Mouse (Mus musculus) liver, adult 2 months (tissue): Measurements from ENCODE around the gene Tmc8. TPM values are rescaled to one million over a fixed set of nuclear protein-coding genes. Genes with fewer than 3 reads are reported as not detected.
"Not testable (repeated sequence)": the region's sequence is repeated elsewhere in the genome, so short reads cannot be mapped to it uniquely, and the experiment has no call there.

ENCODE experiments used
- DNase-seq: peaks from one replicate; pipeline ENCODE4 v3.0.0-alpha.2; 2011; ENCODE audit warnings: low read depth, low spot score; ENCODE audit errors: extremely low read depth
- H3K27ac ChIP-seq: fragments of 200-500 bp; replicated peaks from 2 replicates; pipeline ENCODE4 v1.5.1; 2012; ENCODE audit warnings: low read depth, mild to moderate bottlenecking, control low read depth, inconsistent platforms, low read length; ENCODE audit not compliant: insufficient read depth
- H3K27me3 ChIP-seq: fragments of 200-500 bp; 2 replicates; pipeline ENCODE4 v1.6.1; 2012; ENCODE audit warnings: mild to moderate bottlenecking, moderate library complexity, low read length, inconsistent platforms; ENCODE audit not compliant: control insufficient read depth, insufficient read depth
- H3K36me3 ChIP-seq: fragments of 200-500 bp; 2 replicates; pipeline ENCODE4 v1.6.1; 2012; ENCODE audit warnings: low read length, inconsistent platforms; ENCODE audit not compliant: control insufficient read depth, insufficient read depth
- H3K4me1 ChIP-seq: fragments of 200-500 bp; 2 replicates; pipeline ENCODE4 v1.6.1; 2011; ENCODE audit warnings: low read length; ENCODE audit not compliant: control insufficient read depth, insufficient read depth
- H3K4me3 ChIP-seq: fragments of 200-500 bp; 2 replicates; pipeline ENCODE4 v1.5.1; 2011; ENCODE audit warnings: low read depth, mild to moderate bottlenecking, control low read depth, low read length, moderate library complexity; ENCODE audit not compliant: insufficient read depth
- H3K79me2 ChIP-seq: fragments of 200-500 bp; 2 replicates; pipeline ENCODE4 v1.6.1; 2012; ENCODE audit warnings: inconsistent platforms, mild to moderate bottlenecking, low read length, moderate library complexity; ENCODE audit not compliant: control insufficient read depth, insufficient read depth
- H3K9ac ChIP-seq: fragments of 200-500 bp; 2 replicates; pipeline ENCODE4 v1.6.1; 2012; ENCODE audit warnings: low read depth, mild to moderate bottlenecking, control low read depth, inconsistent platforms, low read length
- CTCF ChIP-seq: fragments of 200-500 bp; IDR thresholded peaks from 2 replicates; pipeline ENCODE4 v1.5.1; 2011; ENCODE audit warnings: low read depth, low read length, control low read depth
- POLR2A ChIP-seq: fragments of 200-500 bp; IDR thresholded peaks from 2 replicates; pipeline ENCODE4 v1.6.1; 2011; ENCODE audit warnings: low read length, control low read depth; ENCODE audit not compliant: insufficient read depth; ENCODE audit errors: extremely low read depth
- WGBS: fragments of 180-500 bp; shearing (Covaris S2); methylation state at CpG from one replicate; pipeline ENCODE4 v1.1.7; 2018; 5-methylcytosine and 5-hydroxymethylcytosine counted together
- polyA plus RNA-seq: library from polyadenylated mRNA; depleted of rRNA; stranded (reverse); fragments of >200 nt; gene quantifications from 2 replicates; pipeline ENCODE4 v1.2.3, GENCODE M21; 2012
- total RNA-seq: library from RNA; depleted of rRNA; stranded (reverse); fragments of >200 nt; gene quantifications from 2 replicates; pipeline ENCODE4 v1.2.3, GENCODE M21; 2014

The Tmc8 gene
- total and polyA plus RNA-seq, 2 experiments: 0.55 to 3.1 TPM

DNA sequence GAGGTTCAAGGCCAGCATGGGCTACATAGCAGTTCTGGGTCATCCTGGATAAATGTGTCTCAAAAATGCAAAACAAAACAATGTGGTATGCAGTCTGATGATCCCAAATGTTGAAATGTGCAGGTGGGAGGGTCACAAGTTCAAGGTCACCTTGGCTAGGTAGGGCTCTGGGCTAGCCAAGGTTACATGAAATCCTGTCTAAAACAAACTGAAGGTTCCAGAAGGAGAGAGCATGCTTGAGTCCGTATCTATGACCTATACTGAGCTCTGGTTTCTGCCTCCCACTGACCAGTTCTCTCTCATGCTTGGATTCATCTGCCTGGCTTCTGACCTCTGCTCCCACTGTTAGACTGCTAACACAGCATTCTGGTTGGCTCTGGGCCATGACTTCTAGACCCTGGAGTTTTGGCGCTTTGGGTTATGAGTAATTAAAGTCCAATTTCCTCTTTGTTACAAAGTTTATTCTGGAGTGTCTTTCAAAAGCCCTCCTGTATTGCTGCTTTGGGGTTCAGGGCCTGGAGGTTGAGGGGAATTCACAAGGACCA lies 47.9 kb downstream of the Tmc8 start:
- peak; percentile 96 for DNase-seq
- Histone ChIP-seq H3K27me3 (no peaks in the 10 kb centered on the region), H3K9ac (peak overlapping the region; percentile 53), H3K79me2 (no peaks in the 10 kb centered on the region), H3K27ac (peak overlapping the region; percentile 97), H3K4me3 (no peak overlapping the region), H3K4me1 (peaks cover 49% of the 10 kb centered on the region), H3K36me3 (no peaks in the 10 kb centered on the region)
- 3% methylated on average over 2 of the region's 2 CpGs for WGBS
- TF ChIP-seq POLR2A: no peak

DNA sequence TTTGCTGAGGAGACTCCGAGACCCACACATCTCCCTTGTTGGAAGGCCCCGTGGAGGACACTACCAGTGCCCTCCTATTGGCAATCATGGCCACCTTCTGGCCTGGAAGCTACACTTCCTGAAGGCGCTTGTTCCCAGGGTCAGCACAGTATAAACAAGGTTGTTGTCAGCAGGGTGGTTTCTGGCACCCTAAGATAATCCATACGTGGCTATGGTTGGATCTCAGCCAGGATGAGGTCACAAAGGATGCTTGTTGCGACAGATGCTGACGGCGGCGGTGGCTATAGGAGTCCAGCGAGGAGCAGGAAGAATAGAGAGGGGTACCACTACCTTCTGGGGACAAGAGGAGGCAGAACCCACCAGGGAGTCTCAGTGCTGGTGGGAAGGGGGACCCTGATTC lies 48.5 kb downstream of the Tmc8 start:
- no peaks in the 10 kb centered on the region for H3K36me3 ChIP-seq

DNA sequence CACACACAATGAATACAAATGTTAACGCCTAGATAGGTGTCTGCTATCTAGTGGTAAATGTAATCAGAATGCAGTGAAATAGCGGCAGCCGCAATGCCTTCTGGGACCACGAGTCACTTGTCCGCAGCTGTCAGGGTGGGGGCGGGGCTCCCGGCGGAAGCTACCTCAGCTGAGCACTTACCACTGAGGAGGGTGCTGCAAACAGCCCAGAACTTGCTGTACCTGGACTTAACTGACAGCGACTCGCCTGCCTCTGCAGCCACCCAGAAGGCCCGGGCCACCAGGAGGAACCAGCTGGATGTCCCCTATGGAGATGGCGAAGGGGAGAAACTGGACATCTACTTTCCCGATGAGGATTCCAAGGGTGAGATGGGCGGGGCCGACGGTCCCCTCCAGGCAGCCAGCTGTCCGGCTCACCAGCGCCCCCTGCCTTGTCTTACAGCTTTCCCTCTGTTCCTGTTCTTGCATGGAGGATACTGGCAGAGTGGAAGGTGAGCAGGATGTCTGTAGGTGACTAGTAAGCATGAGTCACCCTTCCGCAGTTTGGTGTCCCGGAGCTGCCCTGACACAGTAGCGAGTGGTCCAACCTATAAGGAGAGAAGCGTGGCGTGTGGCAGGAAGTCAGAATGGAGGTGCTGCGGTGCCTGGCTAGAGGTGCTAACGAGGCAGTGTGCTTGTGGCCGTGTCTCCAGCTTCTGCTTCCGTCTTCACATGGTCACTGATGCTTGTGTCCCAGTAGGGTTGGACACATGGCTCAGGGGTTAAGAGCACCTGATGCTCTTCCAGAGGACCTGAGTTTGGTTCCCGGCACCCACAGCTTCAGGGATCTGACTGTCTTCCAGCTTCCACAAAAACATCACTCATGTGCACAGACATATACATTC lies 50.5 kb downstream of the Tmc8 start:
- Histone ChIP-seq H3K27me3 (no peaks in the 10 kb centered on the region), H3K27ac (peak overlapping the region; percentile 97), H3K36me3 (no peaks in the 10 kb centered on the region), H3K4me3 (peak overlapping the region; percentile 52), H3K9ac (peak overlapping the region; percentile 32), H3K79me2 (no peaks in the 10 kb centered on the region), H3K4me1 (peaks cover 48% of the 10 kb centered on the region)
- WGBS: 56% methylated on average over 28 of the region's 28 CpGs
- DNase-seq: no peak
- TF ChIP-seq POLR2A: no peak
- peak; percentile 71 for TF ChIP-seq CTCF

More for the DNA sequence above, 48.5 kb downstream of the Tmc8 start:
- peak overlapping the region; percentile 53 for H3K9ac ChIP-seq
- H3K27ac ChIP-seq: peak overlapping the region; percentile 97
- peaks cover 51% of the 10 kb centered on the region for H3K4me1 ChIP-seq
- no peaks in the 10 kb centered on the region for H3K27me3 ChIP-seq
- TF ChIP-seq POLR2A (no peak), CTCF (no peak)
- WGBS: 12% methylated on average over 9 of the region's 9 CpGs
- no peaks in the 10 kb centered on the region for H3K79me2 ChIP-seq
- H3K4me3 ChIP-seq: no peak overlapping the region
- no peak for DNase-seq

DNA sequence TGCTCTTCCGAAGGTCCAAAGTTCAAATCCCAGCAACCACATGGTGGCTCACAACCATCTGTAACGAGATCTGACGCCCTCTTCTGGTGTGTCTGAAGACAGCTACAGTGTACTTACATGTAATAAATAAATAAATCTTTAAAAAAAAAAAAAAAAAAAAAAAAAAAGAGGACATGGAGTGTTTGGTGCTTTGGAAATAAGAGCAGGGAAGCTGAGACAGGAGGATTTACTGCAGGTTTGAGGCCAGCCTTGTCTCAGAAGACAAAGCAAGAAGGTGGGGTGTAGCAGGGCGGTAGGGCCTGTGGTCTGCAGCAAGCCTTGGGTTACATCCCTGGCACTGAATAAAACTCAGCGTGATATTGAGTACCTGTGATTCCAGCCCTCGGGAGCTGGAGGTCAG lies 51.6 kb downstream of the Tmc8 start:
- DNase-seq, H3K79me2 ChIP-seq, H3K4me3 ChIP-seq, H3K36me3 ChIP-seq, H3K27me3 ChIP-seq: not testable (repeated sequence)
- Histone ChIP-seq H3K4me1 (peaks cover 40% of the 10 kb centered on the region), H3K9ac (peak overlapping the region; percentile 38), H3K27ac (peak overlapping the region; percentile 90)
- 29% methylated on average over 6 of the region's 6 CpGs for WGBS

DNA sequence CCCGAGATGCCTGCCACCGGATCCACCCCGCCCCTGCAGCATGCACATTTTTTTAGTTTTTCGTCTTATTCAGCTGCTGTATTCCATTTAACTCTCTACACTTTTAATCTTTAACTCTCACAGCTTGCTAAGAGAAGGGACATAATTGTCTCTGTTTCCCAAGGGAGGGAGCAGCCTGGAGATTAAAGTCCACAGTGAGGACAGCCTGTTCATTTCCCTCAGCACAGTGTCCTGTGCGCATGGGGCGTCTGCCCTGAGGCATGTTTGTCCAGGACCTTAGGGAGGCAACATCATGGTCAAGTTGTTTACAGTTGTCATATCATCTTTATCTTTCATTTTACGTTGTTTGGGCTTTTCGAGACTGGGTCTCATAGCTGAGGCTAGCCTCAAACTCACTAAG lies 52.2 kb downstream of the Tmc8 start:
- peak overlapping the region; percentile 90 for H3K27ac ChIP-seq
- peak; percentile 95 for DNase-seq
- H3K4me3 ChIP-seq: no peak overlapping the region
- 31% methylated on average over 8 of the region's 8 CpGs for WGBS
- H3K9ac ChIP-seq: peak overlapping the region; percentile 38
- no peaks in the 10 kb centered on the region for H3K27me3 ChIP-seq
- no peaks in the 10 kb centered on the region for H3K79me2 ChIP-seq
- TF ChIP-seq CTCF (no peak), POLR2A (no peak)
- no peaks in the 10 kb centered on the region for H3K36me3 ChIP-seq
- H3K4me1 ChIP-seq: peaks cover 37% of the 10 kb centered on the region

DNA sequence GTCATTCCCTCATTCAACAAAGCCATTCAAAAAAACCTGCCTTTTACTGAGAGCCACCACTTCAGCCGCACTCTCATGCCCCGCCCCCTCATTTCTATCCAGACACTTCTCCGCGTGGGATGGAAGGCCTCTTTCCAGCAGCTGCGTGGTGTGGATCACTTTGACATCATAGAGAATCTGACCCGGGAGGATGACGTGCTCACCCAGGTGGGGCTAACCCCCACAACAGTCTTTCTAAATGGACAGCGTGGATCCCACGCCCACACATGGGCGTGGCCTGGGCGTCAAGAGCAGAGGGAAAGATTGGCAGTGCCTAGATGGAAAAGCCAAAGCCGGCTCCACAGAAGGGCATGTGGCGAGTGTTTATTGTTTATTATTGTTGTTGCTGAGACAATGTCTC lies 54.4 kb downstream of the Tmc8 start:
- Histone ChIP-seq H3K9ac (no peak overlapping the region; the same call in 1 of the 2 replicates), H3K27ac (peak overlapping the region; percentile 53), H3K4me3 (no peak overlapping the region), H3K27me3 (no peaks in the 10 kb centered on the region), H3K36me3 (no peaks in the 10 kb centered on the region), H3K4me1 (peaks cover 22% of the 10 kb centered on the region), H3K79me2 (no peaks in the 10 kb centered on the region)
- TF ChIP-seq CTCF (no peak), POLR2A (no peak)
- DNase-seq: peak; percentile 63
- 43% methylated on average over 13 of the region's 13 CpGs for WGBS
